17 mouse cellular contexts compared by ENCODE assay signal in genomic region chr6:98514376-98514775, GRCm38 (mm10).
DNase-seq lines count a peak whose midpoint lies in the region; ATAC-seq lines count a peak whose summit lies in the region.
"Had no signal": no experiment of that assay in that cellular context is flagged by ENCODE, and none has a peak within 500 bp of the region (broad histone marks: within the 10 kb centered on the region; RNA-seq: fewer than 3 reads in every experiment).

No protein-coding gene starts in this region.

- no peak for DNase-seq in frontal cortex, postnatal 14 days (ENCODE audit: low spot score in 2 of 2)
- DNase-seq in left cerebral cortex, adult 11 months (ENCODE audit: low spot score): peak; percentile 22
- DNase-seq in left cerebral cortex, postnatal 4 days: no peak
- peak; percentile 31 to 43 for DNase-seq in layer of hippocampus, postnatal 36 days
- peak; percentile 13 for DNase-seq in lung, postnatal 14 days
- no peak for DNase-seq in thymus, postnatal 14 days
- no peak for DNase-seq in kidney, postnatal 4 days
- DNase-seq: adrenal gland, adult 8-10 months; cerebellum, postnatal 36 days; gastrocnemius, postnatal 36 days; heart, postnatal 36 days; kidney, postnatal 25 days; liver, embryonic 13.5 days; thymus, adult 2 months had no signal

- intact Hi-C loops in left cerebral cortex, postnatal 4 days (cut with DNase I): no loop called here

- ATAC-seq in frontal cortex, adult (ENCODE audit: low TSS enrichment): peak; percentile 89
- ATAC-seq: forebrain, embryonic 13.5 days; intestine, embryonic 16.5 days had no signal

Comparison
In these comparisons a context has a peak if more than half of its experiments do, and no peak if none do; other contexts are left out.
1. DNase-seq: peak in left cerebral cortex, adult 11 months (single experiment), layer of hippocampus, postnatal 36 days (2 of 2) and lung, postnatal 14 days (single experiment); none in frontal cortex, postnatal 14 days (0 of 2), left cerebral cortex, postnatal 4 days (single experiment), thymus, postnatal 14 days (single experiment) and kidney, postnatal 4 days (0 of 2).